Mouse (Mus musculus) thymus, adult 2 months (tissue): ENCODE data around the gene Acvr1b. TPM values are rescaled to one million over a fixed set of nuclear protein-coding genes. Genes with fewer than 3 reads are reported as not detected.

Source experiments
- DNase-seq: peaks from one replicate; pipeline ENCODE4 v3.0.0; 2021
- H3K27ac ChIP-seq: fragments of 200-500 bp; 2 replicates; pipeline ENCODE4 v1.5.1; 2012; ENCODE audit warnings: low read length, control low read depth; ENCODE audit not compliant: control insufficient read depth, insufficient read depth
- H3K27me3 ChIP-seq: fragments of 200-500 bp; 2 replicates; pipeline ENCODE4 v1.6.1; 2012; ENCODE audit warnings: mild to moderate bottlenecking, low read length, moderate library complexity, mixed read lengths; ENCODE audit not compliant: control insufficient read depth, insufficient read depth
- H3K36me3 ChIP-seq: fragments of 200-500 bp; 2 replicates; pipeline ENCODE4 v1.6.1; 2012; ENCODE audit warnings: mild to moderate bottlenecking, low read length, moderate library complexity; ENCODE audit not compliant: control insufficient read depth, insufficient read depth
- H3K4me1 ChIP-seq: fragments of 200-500 bp; replicated peaks from 2 replicates; pipeline ENCODE4 v1.6.1; 2012; ENCODE audit warnings: low read length; ENCODE audit not compliant: control insufficient read depth, insufficient read depth
- H3K4me3 ChIP-seq: fragments of 200-500 bp; 2 replicates; pipeline ENCODE4 v1.5.1; 2012; ENCODE audit warnings: mild to moderate bottlenecking, low read length, control low read depth, moderate library complexity; ENCODE audit not compliant: control insufficient read depth, insufficient read depth
- CTCF ChIP-seq: fragments of 200-500 bp; IDR thresholded peaks from 2 replicates; pipeline ENCODE4 v1.5.1; 2012; ENCODE audit warnings: mild to moderate bottlenecking, control low read depth, low read length, moderate library complexity, borderline replicate concordance; ENCODE audit not compliant: control insufficient read depth, poor library complexity, insufficient read depth; ENCODE audit errors: extremely low read depth
- POLR2A ChIP-seq: fragments of 200-500 bp; IDR thresholded peaks from 2 replicates; pipeline ENCODE4 v1.6.1; 2012; ENCODE audit warnings: mild to moderate bottlenecking, low read length, control low read depth, moderate library complexity; ENCODE audit not compliant: control insufficient read depth, poor library complexity, insufficient read depth; ENCODE audit errors: extremely low read depth
- WGBS: fragments of 180-500 bp; shearing (Covaris S2); methylation state at CpG from one replicate; pipeline ENCODE4 v1.1.7; 2018; 5-methylcytosine and 5-hydroxymethylcytosine counted together
- polyA plus RNA-seq: library from polyadenylated mRNA; depleted of rRNA; stranded (reverse); fragments of >200 nt; gene quantifications from 2 replicates; pipeline ENCODE4 v1.2.3, GENCODE M21; 2012

Gene Acvr1b
- polyA plus RNA-seq, 1 experiment: 34.9 TPM

GRCm38 (mm10) chr15:101140587-101140986 is 33.3 kb upstream of the Acvr1b start:
- no peaks in the 10 kb centered on the region for H3K27me3 ChIP-seq
- H3K4me3 ChIP-seq: no peak overlapping the region
- WGBS: 69% methylated on average over 6 of the region's 6 CpGs
- no peak overlapping the region for H3K27ac ChIP-seq
- H3K4me1 ChIP-seq: peaks cover 27% of the 10 kb centered on the region
- DNase-seq: no peak
- TF ChIP-seq POLR2A (no peak), CTCF (no peak)
- H3K36me3 ChIP-seq: no peaks in the 10 kb centered on the region

GRCm38 (mm10) chr15:101141061-101141541 is 32.8 kb upstream of the Acvr1b start:
- no peaks in the 10 kb centered on the region for H3K27me3 ChIP-seq
- no peak overlapping the region for H3K27ac ChIP-seq
- WGBS: 6% methylated on average over 9 of the region's 14 CpGs
- TF ChIP-seq POLR2A (no peak), CTCF (no peak)
- H3K4me1 ChIP-seq: peaks cover 27% of the 10 kb centered on the region
- H3K36me3 ChIP-seq: no peaks in the 10 kb centered on the region
- DNase-seq: peak; percentile 63
- H3K4me3 ChIP-seq: no peak overlapping the region

- Histone ChIP-seq H3K36me3 (no peaks in the 10 kb centered on the region), H3K27ac (no peak overlapping the region), H3K4me1 (peaks cover 43% of the 10 kb centered on the region), H3K27me3 (no peaks in the 10 kb centered on the region), H3K4me3 (no peak overlapping the region)
- DNase-seq: no peak
- 85% methylated on average over 8 of the region's 8 CpGs for WGBS
- TF ChIP-seq POLR2A: no peak
- TF ChIP-seq CTCF: no peak
These were observed 31.2 kb upstream of the Acvr1b start for GRCm38 (mm10) chr15:101142672-101143071.

GRCm38 (mm10) chr15:101143494-101143893 is 30.4 kb upstream of the Acvr1b start:
- TF ChIP-seq POLR2A (no peak), CTCF (no peak)
- 89% methylated on average over 8 of the region's 8 CpGs for WGBS
- Histone ChIP-seq H3K36me3 (no peaks in the 10 kb centered on the region), H3K4me3 (no peak overlapping the region), H3K27ac (no peak overlapping the region), H3K27me3 (no peaks in the 10 kb centered on the region), H3K4me1 (peaks cover 50% of the 10 kb centered on the region)
- no peak for DNase-seq

GRCm38 (mm10) chr15:101144176-101144575 is 29.7 kb upstream of the Acvr1b start:
- no peak overlapping the region for H3K27ac ChIP-seq
- no peaks in the 10 kb centered on the region for H3K27me3 ChIP-seq
- WGBS: 80% methylated on average over 5 of the region's 5 CpGs
- H3K4me3 ChIP-seq: no peak overlapping the region
- no peaks in the 10 kb centered on the region for H3K36me3 ChIP-seq
- DNase-seq: no peak
- TF ChIP-seq POLR2A: no peak
- TF ChIP-seq CTCF: no peak
- peaks cover 50% of the 10 kb centered on the region for H3K4me1 ChIP-seq

GRCm38 (mm10) chr15:101144779-101145178 is 29.1 kb upstream of the Acvr1b start:
- H3K27ac ChIP-seq: no peak overlapping the region
- no peaks in the 10 kb centered on the region for H3K36me3 ChIP-seq
- TF ChIP-seq CTCF (no peak), POLR2A (no peak)
- WGBS: 80% methylated on average over 8 of the region's 8 CpGs
- no peak for DNase-seq
- peaks cover 45% of the 10 kb centered on the region for H3K4me1 ChIP-seq
- no peaks in the 10 kb centered on the region for H3K27me3 ChIP-seq
- H3K4me3 ChIP-seq: no peak overlapping the region
